Mouse (Mus musculus): ENCODE results near the gene Dnhd1.

The Dnhd1 gene

GRCm38 (mm10) chr7:105650639-105651435, at the start of gene Dnhd1:
TSS of gene Dnhd1 (plus strand) at chr7:105650827.
- peak; percentile 87 to 93 for DNase-seq

DNA sequence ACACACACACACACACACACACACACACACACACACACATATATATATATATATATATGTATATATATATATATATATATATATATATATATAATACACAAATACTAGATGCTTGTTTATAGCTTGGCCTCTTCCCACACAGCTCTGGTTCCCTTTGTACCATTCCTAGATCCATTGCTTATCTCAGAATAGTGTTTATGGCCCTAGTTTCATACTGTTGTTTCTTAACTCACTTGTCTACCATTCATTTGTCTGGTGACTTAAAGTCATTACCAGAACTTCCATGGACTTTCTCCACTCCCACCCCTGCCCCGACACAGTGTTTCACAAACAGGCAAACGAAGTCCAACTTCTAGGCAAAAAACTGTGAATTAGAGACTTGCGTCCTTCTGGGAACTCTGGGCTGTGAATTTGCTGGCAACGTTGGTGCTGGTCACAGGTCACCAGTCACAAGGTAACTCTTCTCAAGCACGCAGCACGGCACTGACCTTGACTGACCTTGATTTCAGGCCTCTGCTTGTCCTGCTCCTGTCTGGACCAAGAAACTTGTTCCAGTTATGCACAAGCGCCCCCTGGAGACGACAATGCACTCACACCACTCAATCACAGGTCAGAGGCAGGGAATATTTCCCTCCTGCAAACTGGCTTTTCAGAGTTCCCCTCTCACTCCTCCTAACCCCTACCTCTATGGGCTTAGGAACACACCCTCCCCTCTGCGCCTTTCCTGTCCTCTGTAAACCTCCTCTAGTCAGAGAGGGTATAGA, 47.6 kb upstream of the Dnhd1 start:
- DNase-seq, result peak; percentile 95 to 96

DNA sequence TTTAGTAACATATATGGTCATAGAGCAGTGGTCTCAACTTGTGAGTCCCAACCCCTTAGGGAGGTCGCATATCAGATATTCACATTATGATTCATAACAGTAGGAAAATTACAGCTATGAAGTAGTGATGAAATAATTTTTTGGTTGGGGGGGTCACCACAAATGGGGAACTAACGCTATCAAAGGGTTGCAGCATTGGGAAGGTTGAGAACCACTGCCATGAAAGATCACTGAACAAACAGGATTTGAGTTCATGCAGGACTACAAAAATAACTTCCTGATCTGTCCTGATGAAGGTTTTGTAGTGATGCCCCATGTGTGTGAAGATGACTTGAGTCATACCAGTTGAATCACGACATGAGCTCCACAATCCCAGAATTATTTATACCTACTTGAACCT, 42.2 kb upstream of the Dnhd1 start:
- DNase-seq, result no peak

DNA sequence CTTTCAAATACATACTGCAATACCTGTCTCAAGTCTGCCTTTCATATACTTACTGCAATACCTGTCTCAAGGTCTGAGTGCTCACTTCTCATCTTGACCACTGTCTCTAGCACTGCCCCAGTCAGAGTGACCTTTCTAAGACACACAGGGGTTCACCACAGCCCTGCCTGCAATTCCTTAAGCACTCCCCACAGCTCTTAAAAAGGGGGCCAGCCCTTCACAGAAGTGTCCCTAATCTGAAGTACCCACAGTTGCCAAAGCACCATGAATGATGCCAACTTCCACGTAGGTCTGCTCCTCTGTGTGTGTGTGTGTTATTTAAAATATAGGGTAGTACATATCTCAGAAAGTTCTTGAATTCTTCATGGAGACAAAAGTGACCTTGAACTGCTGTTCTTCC, 38.9 kb upstream of the Dnhd1 start:
- DNase-seq, result no peak

DNA sequence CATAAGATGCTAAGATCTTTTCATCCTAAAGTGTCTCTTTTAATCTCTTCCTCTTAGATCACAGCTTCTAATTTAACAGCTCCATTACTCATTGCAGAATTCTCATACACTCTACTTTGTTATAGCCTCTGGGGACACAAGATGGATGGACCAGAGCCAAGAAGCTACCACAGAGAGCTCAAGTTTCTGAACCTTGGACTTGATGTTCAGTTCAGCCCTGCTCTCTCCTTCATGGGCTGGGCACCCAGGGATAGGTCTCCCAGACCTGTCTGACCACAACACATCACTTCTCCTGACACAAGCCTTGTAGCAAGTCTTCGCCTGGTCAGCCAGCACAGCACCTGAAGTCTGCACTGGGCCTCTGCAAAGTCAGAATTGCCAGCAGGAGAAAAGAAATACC, 36.2 kb upstream of the Dnhd1 start:
- DNase-seq, result peak; percentile 52 to 58

- no peak for DNase-seq
Observed at GRCm38 (mm10) chr7:105615720-105616119, 34.9 kb upstream of the Dnhd1 start.

- no peak for DNase-seq
Observed at GRCm38 (mm10) chr7:105616561-105616960, 34.1 kb upstream of the Dnhd1 start.

DNA sequence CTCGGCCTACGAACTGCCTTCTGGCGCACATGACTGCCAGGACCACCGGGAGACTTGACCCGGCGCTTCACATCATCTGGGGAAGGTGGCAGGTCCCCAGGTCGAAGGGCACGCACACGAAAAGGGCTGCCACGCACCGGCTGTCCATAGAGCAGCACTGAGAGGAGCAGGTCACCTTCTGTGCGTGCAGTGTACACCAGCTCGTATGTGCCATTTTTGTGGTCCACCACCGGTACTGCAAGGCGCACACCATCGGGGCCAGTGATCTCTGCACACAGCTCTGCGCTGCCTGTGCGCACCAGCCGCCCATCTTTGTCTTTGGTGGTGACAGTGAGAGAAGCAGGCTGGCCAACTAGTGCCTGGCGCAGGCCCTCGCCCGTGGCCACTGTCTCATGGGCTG, 32.8 kb upstream of the Dnhd1 start:
- no peak for DNase-seq

DNA sequence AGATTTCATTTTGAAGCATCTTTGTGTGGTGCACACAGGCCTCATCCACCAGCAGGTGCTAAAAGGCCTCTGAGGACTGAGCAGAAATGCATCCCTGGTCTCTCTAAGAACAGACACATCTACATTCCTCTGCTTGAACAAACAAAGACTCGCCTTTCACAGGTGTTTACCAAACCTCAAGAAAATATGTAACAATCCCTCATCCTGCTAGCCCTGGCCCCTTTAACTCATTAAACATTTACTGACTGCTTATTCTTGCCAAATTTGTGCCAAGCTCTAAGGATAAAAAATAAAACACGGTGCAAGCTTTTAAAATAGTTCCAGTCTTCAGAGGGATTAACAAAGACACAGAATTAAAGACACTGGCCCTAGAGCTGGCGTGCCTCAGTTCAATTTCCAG, 30.9 kb upstream of the Dnhd1 start:
- no peak for DNase-seq

- DNase-seq, result no peak
Observed at GRCm38 (mm10) chr7:105621053-105621452, 29.6 kb upstream of the Dnhd1 start.

GRCm38 (mm10) chr7:105621646-105622292, 28.9 kb upstream of the Dnhd1 start:
- DNase-seq, result no peak

DNA sequence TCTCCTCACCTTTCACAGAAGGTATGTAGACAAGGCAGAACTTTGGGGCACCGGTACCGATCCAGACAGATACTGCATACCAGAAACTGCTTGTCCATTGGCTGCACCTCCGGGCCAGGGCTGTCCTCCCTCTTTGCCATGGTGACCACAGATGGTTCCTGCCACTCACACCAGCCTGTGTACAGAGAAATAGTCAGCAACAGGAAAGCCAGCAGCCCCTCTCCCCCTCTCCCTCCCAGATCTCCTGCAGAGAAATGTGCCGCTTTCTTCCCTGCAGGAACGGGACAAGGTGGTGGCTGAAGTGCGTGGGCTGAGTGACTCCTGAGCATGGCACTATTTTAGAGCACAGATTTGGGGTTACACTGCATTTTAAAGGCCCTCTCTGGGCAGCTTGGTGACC, 25.2 kb upstream of the Dnhd1 start:
- no peak for DNase-seq

GRCm38 (mm10) chr7:105628633-105629032, 22.0 kb upstream of the Dnhd1 start:
- DNase-seq, result peak; percentile 81 to 84

DNA sequence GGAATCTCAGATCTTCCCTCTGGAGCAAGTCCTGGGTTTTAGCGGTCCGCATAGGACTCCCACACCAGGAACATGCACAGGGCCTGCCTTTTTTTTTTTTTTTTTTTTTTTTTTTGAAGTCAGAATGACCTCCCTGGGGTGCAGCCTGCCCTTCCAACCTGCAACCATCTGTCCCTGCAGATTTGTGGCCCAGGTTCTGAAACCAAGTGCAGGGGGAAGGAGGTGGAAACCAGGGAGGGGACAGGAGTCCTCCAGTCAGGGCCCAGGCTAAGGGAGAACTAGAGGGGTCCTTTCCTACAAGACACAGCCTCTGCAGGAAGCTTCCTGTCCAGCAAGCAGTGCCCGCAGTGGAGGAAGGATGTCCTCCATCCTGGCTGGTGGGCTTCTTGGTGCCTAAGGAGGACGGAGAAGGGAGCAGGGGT, 18.1 kb upstream of the Dnhd1 start:
- no peak for DNase-seq

DNA sequence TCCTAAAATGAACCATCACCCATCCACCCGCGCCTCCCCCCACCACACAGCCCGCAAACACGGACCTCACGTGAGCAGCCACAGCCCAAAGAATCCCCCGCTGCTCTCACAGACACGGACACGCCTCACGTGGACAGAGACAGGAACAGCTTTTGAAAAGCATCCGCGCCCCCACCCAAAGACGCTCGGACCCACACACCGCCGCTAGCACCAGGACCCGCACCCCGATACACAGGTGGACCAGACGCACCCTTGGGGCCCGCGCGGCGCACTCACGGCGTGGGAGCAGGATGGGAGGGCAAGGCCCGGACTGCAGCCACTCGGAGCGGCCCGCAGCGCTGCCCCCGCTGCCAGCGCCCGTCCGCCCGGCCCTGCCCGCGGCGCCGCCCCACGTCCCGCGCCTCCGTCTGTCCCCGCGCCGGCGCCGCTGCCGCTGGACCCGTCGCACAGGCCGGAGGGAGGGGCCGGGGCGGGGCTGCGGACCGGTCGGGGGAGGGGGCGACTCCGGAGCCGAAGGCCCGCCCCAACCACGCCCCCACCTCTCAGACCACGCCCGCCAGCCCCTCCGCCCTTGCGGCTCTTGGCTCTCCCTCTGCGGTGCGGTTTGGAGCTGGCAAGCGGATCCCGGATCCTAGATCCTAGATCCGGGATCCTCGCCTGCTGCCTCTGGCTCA, 17.4 kb upstream of the Dnhd1 start, which contains the start of gene Trim3:
Gene Trim3 (minus strand): TSS at position 445 of the 674 bp plus-strand sequence.
- peak; percentile 94 to 96 for DNase-seq

GRCm38 (mm10) chr7:105633801-105634135, 16.9 kb upstream of the Dnhd1 start:
- DNase-seq, result no peak

DNA sequence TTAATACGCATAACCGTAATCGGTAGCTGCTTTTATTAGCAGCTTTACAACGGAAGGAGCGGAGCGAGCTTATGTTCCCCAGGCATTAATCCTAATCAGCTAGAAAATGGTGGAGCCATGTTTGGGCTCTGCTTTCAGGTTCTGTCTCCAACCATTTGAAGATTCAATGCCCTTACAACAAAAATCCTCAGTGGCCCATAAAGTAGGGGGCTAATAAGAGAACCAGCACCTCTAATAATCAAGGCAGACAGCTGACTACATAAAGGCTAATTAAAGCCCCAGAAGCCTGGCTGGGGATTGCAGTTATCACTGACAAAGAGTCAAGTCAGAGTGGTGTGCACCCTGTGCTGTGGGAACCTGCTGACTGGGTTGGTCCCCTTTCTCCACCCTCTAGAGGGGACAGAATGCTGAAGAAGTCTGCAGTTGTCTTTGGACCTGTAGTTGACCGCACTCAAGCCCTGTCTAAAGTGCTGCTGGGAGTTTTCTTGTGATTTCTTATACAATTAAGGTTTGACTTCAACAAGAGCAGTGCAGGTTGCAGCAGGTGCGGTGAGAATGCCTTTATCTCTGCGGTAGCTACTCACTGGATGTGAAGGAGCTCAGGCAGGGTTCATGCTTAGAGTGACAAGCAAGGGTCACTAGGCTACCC, 16.2 kb upstream of the Dnhd1 start:
- DNase-seq, result no peak

- no peak for DNase-seq
Observed at GRCm38 (mm10) chr7:105635726-105636125, 14.9 kb upstream of the Dnhd1 start.

DNA sequence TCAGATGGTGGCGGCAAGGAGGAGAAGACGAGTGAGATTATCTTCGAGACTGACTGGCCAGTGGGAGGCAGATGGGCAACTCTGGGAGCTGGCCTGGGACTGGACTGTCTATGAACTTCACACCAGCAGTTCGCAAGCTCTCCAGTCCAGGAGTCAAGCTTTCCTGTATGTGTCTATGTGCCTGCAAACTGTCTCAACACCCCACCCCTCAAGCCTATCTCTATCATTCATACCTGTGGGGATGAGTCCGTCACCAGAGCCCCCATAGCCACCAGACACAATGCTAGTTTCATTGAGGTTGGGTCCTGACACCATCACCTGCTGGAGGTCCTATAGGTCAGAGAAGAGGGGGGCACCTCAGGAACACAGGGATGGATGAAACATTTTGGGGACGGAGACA, 11.9 kb upstream of the Dnhd1 start:
- no peak for DNase-seq

GRCm38 (mm10) chr7:105639304-105639703, 11.3 kb upstream of the Dnhd1 start:
- DNase-seq, result peak in 1 of 2 experiments; percentile 32

GRCm38 (mm10) chr7:105639756-105640155, 10.9 kb upstream of the Dnhd1 start, which contains the start of gene Timm10b:
TSS of gene Timm10b (plus strand) at chr7:105640056.
- no peak for DNase-seq

DNA sequence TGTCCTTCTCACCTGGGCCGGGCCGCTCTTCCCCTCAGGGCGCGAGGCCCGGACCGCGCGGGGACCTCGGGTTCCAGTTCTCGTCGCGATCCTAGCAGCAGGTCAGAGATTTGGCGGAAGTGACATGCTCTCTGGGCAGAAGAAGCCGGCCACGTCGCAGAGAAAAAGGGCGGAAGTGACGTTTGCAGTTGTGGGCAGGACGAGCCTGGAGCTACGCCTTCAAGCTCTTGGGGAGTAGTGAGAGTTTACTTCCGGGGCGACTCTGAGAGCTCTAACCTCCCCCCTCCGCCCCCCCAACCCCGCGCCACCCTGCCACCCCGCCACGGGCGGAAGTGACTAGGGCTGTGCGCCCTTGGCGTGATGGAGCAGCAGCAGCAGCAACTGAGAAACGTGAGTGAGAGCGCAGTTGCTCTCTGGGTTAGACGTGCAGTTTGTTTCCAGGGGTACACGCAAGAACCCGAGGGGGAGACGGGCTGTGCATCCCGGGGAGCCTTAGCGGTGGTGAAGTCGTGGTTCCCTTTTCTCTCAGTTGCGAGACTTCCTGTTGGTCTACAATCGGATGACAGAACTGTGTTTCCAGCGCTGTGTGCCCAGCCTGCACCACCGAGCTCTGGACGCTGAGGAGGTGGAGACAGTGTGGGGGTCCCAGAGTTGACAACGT, 10.3 kb upstream of the Dnhd1 start, which contains the start of the genes Arfip2 and Gm45799:
Gene Arfip2 (minus strand): TSS at position 184 of the 661 bp plus-strand sequence.
Gene Gm45799 (plus strand): TSS at position 320 of the 661 bp plus-strand sequence.
- peak; percentile 97 to 98 for DNase-seq

All from kidney, postnatal 25 days (tissue).